Mouse (Mus musculus): ENCODE results near the gene Acot5.
A peak's percentile ranks its signal among the peaks of the same experiment; 100 is the strongest.
"Not testable (repeated sequence)": the region's sequence is repeated elsewhere in the genome, so short reads cannot be mapped to it uniquely, and the experiment has no call there.

The Acot5 gene

DNA sequence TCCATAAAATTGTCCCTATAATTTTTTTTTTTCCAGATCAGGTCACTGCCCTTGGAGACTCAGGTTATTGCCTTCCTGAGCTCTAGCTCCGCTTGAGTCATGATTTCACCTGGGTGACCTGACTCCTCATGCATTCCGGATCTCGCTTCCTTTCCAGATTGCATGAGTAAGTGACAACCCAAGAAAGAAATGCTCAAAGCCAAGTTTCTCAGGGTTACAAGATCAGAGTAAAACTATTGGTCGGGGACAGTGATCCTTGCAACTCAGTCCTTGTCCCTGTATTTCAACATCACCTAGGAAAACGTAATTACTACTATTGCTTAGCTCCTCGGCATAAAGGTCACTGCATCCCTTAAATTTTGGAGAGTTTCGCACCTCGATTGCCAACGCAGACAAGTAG, at the start of gene Acot5:
TSS of gene Acot5 (plus strand) at position 340 of the 400 bp plus-strand sequence.
- no peak for DNase-seq

DNA sequence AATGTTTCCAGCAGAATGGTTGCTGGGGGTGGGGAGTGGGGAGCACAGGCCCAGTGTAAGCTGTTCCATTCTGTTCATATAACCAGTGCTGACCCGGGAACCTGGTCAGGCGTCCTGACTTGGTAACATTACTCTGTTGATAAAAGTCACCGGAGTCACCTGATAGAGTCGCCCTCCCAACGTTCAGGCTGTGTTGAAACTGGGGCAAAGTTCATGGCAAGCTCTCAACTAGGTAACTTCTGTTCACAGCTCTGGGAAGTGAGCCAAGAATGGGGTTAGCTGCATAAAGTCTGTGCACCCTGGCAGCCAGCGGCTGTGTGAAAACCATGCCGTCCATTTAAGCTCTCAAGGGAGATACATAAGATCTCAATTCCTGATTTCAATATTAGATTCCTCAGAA, 48.6 kb upstream of the Acot5 start:
- DNase-seq, result peak; percentile 93

DNA sequence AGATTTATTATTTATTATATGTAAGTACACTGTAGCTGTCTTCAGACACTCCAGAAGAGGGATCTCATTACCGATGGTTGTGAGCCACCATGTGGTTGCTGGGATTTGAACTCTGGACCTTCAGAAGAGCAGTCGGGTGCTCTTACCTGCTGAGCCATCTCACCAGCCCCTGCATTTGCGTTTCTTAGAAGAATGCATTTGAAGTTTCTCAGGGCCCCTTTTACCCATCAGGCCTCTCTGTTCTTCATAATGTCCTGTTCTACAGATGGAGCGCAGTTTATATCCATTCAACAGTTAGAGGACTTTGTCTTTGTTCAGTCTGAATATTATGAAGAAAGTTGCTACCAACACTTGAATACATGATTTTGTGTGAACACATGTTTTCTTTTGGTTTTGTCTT, 46.9 kb upstream of the Acot5 start:
- not testable (repeated sequence) for DNase-seq

DNA sequence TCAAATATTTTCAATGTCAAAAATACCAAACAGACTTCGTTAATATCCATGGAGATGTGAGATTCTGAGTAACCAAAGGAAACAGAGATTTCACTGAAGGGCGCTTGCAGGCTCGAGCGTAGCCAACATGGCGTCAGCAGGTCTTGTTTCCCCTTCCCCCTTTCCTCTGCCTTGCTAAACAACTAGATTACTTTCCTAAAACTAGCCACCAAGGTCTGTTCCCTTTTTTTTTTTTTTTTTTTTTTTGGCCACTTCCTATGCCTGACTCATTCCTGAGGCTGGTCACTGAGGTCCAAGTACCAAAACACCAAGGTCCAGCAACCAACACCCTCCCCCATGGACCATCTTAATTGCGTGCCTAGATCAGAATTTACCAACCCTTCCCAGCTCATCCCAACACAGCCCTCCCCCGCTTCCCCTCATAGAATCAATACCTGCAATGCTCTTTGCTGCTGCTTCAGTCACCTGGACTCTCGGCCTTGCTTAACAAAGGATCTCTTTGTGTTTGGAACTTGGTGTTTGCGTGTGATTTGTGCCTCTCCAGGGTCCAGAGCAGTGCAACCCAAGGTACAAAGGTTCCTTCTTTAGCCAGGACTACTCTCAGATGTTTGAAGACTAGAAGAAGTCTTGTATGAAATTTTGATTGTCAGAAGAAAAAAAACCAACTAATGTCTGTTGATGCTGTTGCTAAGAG, 45.9 kb upstream of the Acot5 start:
- no peak for DNase-seq

DNA sequence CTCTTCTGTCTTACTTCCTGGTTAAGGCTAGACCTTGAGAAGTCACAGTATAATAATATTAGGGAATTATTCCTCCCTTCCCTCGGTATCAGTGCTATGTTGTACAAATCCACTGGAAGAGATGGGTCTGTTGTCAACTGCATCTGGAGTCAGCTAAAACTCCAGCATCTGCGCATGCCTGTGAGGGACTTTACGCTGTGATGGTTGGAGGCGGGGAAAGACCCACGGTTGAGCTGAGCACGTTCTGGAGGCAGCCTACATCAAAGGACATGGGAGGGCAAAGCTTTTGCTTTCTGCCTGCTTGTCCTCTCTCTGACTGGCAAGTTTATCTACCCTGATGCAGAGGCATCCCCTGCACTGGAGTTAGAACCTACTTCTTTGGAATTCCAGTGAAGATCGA, 43.2 kb upstream of the Acot5 start:
- no peak for DNase-seq

DNA sequence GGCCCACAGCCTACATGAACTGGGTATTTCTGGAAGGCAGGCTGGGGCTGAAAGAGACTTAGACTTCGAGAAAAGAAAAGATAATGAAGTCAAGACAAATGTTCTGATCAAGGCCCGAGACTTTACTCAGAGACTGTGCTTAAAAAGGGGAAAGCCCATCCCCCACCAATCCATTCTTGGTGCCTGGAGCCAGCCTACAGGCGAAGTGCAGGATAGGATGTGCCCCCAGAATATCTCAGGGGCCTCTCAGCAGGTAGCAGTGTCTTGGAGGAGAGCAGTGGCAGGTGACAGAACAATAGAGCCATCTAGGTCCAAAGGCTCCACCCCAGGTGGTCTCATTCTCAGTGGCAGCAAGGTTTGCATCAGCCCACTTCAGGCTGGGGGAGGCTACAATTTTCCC, 40.8 kb upstream of the Acot5 start:
- DNase-seq, result not testable (repeated sequence)

DNA sequence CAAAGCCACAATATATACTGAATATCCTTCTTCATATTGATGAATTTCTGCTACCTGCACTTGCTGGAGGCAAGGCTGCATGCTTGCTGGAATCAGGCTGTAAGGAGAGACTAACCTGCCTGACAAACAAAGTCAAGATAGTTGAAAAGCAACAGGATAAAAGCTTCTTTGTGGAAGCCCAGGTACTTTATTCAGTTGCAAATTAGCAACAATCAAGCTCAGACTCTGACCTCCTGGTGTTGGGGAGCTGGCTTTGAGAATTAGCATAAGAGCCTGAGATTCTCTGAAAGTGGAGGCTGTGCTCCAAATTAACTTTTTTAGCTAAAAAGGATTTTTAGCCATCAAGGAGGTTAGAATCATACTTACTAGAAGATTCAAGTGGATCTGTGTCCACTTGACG, 40.1 kb upstream of the Acot5 start:
- DNase-seq, result not testable (repeated sequence)

DNA sequence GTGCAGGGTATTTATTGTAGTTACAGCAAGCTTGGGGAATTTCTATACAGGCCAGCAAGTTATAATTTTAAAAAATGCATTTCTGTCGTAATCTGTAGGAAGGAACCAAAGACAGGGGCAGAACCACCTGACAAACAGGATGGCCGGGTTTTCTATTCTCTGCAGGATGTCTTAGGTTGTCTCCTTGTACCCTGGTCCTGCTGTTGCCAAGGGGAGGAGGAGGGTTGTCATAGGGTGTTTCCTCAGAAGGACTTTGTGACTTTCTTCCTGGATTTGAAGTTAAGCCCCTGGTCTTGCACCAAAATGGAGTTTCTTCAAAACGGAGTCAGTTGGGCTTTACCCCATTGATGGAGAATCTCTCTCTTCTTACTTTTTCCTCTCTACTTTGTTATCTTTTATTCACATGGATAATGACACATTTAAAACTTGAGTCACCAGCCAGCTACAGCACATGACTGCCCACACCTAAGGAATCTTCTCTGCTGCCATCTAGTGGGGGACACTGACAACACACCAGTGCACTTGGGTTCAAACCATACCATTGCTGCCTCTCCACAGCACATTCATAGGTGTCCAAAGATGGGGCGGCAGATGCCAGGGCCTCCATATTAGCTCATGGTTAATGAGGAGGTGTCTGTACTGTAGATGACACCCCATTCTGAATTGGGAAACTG, 38.3 kb upstream of the Acot5 start:
- DNase-seq, result peak; percentile 74

DNA sequence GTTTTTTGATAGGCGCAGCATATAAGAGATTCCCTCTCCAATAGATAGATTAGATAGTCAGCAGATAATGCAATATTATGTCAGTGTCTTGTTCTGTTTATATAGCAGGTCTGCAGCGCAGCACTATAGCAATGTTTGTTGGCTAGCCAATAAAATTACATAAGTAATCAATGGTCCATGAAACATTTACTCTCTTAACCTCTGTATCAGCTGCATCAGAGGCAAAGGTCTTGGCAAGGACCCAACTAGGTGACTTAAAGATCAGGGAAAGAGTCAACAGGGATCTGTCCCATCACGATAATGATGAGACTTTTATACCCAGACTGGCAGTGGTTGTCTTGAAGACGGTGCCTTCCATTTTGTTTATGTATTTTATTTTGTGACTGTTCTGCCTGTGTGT, 36.3 kb upstream of the Acot5 start:
- DNase-seq, result no peak

DNA sequence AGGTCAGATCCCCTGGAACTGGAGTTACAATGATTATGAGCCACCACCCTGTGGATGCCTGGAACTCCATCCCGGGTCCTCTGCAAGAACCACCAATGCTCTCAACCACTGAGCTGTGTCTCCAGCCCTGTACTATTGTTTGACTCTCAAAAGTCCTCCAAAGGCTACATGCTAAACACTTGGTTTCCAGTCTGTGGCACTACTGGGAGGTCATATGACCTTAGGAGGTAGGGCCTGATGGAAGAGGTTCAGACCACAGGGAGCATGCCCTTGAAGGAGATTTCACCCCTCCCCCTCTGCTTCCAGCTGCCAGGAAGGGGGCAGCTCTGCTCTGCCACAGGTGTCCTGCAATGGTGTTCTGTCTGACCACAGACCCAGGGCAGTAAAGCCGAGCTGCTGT, 35.8 kb upstream of the Acot5 start:
- peak; percentile 36 for DNase-seq

DNA sequence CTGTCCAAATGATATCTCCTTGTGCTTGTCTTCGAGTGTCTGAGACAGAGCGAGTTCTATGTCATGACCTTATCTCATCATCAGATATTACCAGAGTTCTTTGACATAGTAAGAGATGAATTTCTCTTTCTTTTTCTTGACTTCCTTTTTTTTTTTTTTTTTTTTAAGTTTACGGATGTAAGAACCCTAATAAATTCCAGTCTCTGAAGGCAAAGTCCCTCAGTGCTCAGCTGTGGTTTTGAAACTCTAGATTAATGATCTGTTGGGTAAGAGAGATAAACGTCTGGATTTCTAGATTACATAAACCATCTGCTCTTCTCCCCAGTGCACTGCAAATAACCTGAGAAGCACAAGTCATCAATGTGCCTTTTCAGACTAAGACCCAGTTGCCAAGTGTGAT, 35.0 kb upstream of the Acot5 start:
- DNase-seq, result no peak

DNA sequence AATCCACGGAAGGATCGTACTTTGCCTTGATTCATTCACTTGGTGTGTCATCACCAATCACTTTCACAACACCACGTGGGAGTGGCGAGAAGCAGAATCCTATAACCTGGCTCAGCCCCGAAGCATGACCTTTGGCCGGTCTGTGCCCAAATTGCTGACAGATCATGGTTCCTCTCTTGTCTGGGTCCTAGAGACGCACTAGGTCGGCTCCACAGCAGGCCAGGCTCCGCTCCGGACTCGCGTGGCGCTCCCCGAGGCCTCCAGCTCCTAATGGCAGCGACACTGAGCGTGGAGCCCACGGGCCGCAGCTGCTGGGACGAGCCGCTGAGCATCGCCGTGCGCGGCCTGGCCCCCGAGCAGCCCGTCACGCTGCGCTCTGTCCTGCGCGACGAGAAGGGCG, 30.9 kb upstream of the Acot5 start, which contains the start of gene Acot4:
TSS of gene Acot4 (plus strand) at position 139 of the 400 bp plus-strand sequence.
- peak; percentile 91 for DNase-seq

DNA sequence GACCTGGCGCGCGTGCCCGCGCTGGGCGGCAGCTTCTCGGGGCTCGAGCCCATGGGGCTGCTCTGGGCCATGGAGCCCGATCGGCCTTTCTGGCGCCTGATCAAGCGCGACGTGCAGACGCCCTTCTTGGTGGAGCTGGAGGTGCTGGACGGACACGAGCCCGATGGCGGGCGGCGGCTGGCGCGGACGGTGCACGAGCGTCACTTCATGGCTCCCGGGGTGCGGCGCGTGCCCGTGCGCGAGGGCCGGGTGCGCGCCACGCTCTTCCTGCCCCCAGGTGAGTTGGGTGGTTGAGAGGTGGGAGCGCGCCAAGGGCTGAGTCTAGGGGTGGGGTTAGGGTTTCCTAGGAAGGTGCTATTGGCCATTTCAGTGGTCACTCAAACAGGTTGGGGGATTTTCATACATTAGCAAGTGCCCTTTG, 30.4 kb upstream of the Acot5 start, which contains the start of gene Gm49366:
TSS of gene Gm49366 (plus strand) at position 245 of the 421 bp plus-strand sequence.
- DNase-seq, result peak; percentile 75

DNA sequence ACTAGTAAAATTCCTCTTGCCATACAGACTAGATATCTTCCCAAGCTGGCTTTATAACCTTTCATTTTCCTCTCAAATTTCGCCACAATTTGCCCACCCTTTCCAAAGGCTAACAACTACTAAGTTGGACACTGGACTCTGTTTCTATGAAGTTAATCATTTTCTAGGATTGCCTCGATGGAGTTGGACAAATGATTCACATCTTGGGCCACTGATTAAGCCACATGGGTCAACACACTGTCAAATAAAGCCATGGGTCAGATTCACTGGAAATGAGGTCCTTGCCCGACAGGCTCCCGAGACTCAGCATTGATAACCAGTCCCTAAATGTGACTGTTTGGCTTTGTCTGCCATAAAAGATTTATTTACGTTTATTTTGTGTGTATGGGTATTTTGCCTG, 26.9 kb upstream of the Acot5 start:
- DNase-seq, result peak; percentile 82

DNA sequence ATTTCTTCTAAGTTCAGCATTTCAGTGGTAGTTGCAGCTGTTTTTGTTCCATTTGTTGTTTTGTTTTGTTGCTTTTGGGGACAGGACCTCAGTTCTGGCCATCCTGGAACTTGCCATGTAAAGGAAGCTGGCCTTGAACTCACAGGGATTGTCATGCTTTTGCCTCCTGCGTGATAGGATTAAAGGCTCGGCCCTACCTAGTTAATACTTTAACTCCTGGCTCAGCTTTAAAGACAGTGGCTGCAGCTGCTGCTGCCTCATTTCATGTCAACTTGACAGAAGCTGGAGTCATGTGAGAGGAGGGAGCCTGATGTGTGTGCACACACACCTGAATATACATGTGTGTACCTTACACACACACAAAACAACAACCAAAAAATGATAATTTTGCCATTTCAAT, 25.1 kb upstream of the Acot5 start:
- peak; percentile 56 for DNase-seq

DNA sequence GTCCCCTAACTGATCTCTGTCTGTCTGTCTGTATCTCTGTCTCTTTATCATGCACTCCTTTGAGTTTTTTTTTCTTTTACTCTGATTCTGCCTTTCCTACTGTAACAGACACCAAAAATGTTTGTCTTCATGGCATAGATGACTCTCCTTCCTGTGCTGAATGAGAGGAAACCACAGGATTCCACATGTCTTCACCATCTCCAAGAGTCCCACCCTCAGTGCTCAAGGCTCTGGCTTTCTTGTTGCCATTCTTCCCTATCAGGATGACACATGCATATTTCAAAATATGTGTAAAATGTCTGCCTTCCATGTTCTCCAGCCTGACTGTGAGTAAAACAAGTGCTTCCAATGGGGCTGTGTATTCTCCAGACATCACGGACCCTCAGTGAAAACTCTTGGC, 22.2 kb upstream of the Acot5 start:
- no peak for DNase-seq

DNA sequence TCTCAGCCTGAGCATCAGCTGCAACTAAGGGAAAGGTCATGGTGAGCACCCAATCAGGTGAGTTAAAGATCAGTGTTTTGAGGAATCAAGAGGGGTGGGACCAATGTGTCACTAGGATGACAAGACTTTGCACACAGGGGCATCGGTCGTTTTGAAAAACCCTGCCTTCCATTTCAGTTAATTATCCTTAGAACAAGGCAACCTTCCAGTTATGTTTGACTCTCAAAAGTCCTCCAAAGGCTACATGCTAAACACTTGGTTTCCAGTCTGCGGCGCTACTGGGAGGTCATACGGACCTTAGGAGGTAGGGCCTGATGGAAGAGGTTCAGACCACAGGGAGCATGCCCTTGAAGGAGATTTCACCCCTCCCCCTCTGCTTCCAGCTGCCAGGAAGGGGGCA, 18.4 kb upstream of the Acot5 start:
- peak; percentile 81 for DNase-seq

DNA sequence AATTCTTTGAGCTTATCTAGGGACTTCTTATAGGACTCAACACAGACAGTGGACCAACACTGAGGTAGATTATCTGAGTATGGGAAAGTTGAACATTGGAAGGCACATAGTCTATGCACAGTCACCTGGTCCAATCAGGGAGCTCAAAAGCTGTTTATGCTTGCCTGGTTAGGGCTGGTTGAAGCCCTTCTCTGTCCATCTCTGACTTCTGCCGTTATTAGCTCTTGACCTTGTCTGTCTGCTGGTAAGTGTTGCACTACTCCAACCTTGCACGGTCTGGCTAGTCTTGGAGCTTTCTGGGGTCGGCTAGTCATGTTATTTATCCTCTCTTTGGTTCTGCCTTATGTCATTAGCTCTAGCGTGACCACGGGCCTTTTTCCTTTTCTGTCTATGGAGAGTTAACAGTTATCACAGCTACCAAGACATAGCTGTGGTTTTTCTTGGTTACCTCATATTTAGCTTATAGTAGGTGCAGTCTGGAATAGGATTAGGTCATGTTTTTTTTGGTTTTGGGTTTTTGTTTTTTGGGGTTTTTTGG, 17.1 kb upstream of the Acot5 start, which contains the start of gene Acot3:
TSS of gene Acot3 (plus strand) at position 208 of the 538 bp plus-strand sequence.
- DNase-seq, result peak; percentile 45

DNA sequence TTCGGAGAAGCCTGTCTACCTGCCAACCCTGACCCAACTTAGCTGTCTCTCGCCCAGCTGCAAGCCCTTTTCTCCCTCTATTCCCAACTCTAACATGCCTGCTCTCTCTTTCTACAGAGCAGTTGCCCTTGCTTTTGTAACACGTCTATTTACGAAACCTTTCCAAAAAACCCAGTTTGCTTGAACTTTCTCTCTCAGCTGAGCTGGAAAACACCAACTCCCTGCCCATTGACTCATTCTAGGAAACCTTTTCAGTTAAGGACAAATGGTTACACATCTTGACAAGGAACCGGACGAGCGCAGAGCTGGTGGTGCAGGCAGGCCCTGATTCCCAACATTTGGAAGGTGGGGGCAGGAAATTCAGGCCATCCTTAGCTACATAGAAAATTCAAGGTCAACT, 16.5 kb upstream of the Acot5 start:
- no peak for DNase-seq

DNA sequence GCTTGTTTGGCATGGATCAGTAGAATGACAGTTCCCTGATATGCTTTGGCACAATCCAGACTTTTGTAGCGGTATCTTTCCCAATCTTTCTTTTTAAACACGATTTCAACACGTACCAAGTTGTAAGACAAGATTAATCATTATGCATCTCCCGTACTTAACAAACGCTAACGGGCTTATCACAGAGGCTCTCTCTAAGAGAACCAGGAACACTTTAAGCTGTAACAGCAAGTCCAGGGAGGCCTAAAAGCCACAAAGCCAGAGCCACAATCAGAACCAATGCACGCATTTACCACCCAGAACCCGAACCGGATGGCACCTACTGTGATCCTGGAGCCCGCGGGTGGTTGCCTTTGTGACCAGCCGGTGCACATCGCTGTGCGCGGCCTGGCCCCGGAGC, 16.0 kb upstream of the Acot5 start:
- no peak for DNase-seq

DNA sequence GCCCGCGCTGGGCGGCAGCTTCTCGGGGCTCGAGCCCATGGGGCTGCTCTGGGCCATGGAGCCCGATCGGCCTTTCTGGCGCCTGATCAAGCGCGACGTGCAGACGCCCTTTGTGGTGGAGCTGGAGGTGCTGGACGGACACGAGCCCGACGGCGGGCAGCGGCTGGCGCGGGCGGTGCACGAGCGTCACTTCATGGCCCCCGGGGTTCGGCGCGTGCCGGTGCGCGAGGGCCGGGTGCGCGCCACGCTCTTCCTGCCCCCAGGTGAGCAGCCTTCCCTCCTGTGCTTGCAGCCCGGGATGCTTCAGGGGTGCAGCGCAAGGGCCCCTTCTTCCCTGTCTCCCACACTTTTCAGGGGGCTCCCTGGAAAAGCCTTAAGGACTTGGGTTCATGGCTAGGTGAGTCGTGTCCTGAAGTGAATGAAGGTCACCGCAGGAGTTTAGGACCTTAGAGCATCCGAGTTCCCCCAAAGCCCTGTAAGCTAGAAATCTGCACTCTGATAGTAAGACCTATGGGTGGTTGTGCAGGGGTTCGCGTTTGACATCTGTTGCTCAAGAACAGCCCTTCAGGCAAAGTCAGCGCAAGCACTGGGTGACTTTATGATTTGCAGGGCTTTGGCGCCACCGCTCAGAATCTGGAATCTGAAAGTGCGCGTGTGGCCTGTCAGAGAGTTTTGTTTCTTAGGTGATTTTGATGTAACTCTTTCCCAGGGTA, 15.3 kb upstream of the Acot5 start:
- peak; percentile 51 for DNase-seq

DNA sequence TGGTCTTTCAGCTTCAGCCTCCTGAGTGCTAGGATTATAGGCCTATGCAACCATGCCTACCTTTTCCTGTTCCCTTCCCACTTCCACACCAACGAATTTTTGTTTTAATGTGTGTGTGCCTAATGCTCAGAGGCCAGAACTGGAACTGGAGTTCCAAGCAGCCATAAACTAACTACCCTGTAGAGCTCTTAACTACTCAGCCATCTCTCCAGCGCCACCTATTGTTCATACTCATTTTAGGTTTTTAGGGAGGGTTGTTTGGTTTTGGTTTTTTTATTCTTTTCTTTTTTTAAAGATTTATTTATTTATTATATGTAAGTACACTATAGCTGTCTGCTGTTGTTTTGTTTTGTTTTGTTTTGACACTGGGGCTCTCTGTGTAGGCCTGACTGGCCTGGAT, 8.2 kb upstream of the Acot5 start:
- no peak for DNase-seq

DNA sequence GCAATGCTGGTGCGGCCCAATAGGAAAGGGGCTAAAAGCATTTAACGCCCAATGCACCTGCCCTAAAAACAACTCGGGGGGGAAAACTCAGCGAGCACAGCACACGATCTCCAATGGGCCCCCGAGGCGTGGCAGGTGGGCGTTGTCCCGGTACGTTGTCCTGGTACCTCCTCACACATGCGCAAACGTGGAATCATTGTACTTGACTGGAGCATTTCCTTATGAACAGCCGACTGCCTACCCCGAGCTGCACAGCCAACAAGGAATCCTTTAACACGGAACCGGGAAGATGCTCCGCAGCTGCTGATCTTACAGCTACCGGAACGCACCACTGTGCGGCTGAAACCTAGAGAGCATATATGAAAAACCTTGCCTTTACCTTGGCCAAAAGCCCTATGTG, 6.8 kb upstream of the Acot5 start:
- no peak for DNase-seq

DNA sequence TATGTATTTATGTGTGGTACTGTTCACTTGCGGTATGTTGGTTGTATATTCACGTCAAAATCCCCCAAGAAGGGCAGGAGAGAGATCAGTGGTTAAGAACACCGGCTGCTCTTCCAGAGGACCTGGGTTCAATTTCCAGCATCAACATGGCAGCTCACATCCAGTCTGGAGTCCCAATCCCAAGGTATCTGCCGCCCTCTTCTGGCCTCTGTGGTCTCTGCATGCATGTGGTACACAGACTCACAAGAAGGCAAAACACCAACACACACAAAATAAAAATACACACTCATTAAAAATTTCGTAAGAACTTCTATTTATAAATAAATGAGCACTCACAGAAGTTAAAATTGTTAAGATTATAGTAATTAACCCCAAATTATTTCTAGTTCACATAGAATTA, 5.9 kb upstream of the Acot5 start:
- no peak for DNase-seq
